Mouse (Mus musculus) common myeloid progenitor, adult 5-6 weeks (primary cell): ENCODE measurements around the gene Vwa5b2. TPM values are rescaled to one million over a fixed set of nuclear protein-coding genes. Genes with fewer than 3 reads are reported as not detected.

Experiments
- ATAC-seq: replicated peaks from 2 replicates; pipeline ENCODE4 v1.8.0; 2016; ENCODE audit warnings: low read depth, mild to moderate bottlenecking, moderate TSS enrichment, inconsistent platforms; ENCODE audit not compliant: poor library complexity, severe bottlenecking
- total RNA-seq: library from RNA; stranded (forward); fragments of 200-1000, 187-1606 nt; gene quantifications from 2 replicates; pipeline ENCODE4 v1.2.3, GENCODE M21; 2017

Vwa5b2 gene
- total RNA-seq, 1 experiment from 2014 or later, result not detected

GRCm38 (mm10) chr16:20651947-20652310, 62.7 kb downstream of the Vwa5b2 start:
- ATAC-seq, result no peak

DNA sequence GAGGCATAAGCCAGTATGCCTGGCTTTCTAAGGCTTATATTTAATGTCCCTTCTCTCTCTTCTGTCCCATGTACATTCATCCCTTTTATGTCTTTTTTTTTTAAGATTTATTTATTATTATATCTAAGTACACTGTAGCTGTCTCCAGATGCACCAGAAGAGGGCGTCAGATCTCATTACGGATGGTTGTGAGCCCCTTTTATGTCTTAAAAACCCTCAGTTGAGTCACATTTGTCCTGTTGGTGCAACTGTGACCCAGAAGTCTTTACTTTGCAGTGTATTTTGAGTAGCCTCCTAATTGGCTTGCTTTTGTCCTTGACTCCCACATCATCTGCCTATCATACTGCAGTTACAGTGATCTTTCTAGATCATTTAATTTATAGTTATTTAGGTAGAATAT, 64.0 kb downstream of the Vwa5b2 start:
- ATAC-seq, result no peak

Other genes starting within 250 kb of the Vwa5b2 start
- 26.6 and 41.7 TPM in 2 replicates for gene Abcc5, start 163.1 kb upstream of the Vwa5b2 start, total RNA-seq
- 90.6 and 98.5 TPM in 2 replicates for gene Eif2b5, start 90.7 kb upstream of the Vwa5b2 start, total RNA-seq
- 4.6 and 6.9 TPM in 2 replicates for gene Dvl3, start 72.5 kb upstream of the Vwa5b2 start, total RNA-seq
- 158 and 165 TPM in 2 replicates for gene Ap2m1, start 54.0 kb upstream of the Vwa5b2 start, total RNA-seq
- 47.9 and 57.6 TPM in 2 replicates for gene Abcf3, start 40.9 kb upstream of the Vwa5b2 start, total RNA-seq
- 6.1 and 12.1 TPM in 2 replicates for gene Eef1akmt4, start 22.1 kb downstream of the Vwa5b2 start, total RNA-seq
- not detected in 2 replicates for gene Gm49333, start 22.1 kb downstream of the Vwa5b2 start, total RNA-seq
- gene Alg3, start 22.3 kb downstream of the Vwa5b2 start, total RNA-seq, result 17.0 and 22.6 TPM in 2 replicates
- not detected in 2 replicates for gene Camk2n2, start 31.8 kb downstream of the Vwa5b2 start, total RNA-seq
- gene Ece2, start 40.4 kb downstream of the Vwa5b2 start, total RNA-seq, result 0.29 TPM in 1 of 2 replicates, not detected in the other
- 190 and 205 TPM in 2 replicates for gene Psmd2, start 62.2 kb downstream of the Vwa5b2 start, total RNA-seq
- 305 and 334 TPM in 2 replicates for gene Eif4g1, start 78.8 kb downstream of the Vwa5b2 start, total RNA-seq
- gene Fam131a, start 103.8 kb downstream of the Vwa5b2 start, total RNA-seq, result not detected in 2 replicates
- gene Polr2h, start 128.2 kb downstream of the Vwa5b2 start, total RNA-seq, result 78.5 and 115 TPM in 2 replicates
- 1.9 and 7.3 TPM in 2 replicates for gene Clcn2, start 128.3 kb downstream of the Vwa5b2 start, total RNA-seq
- not detected in 2 replicates for gene Chrd, start 143.7 kb downstream of the Vwa5b2 start, total RNA-seq
- gene Thpo, start 145.0 kb downstream of the Vwa5b2 start, total RNA-seq, result not detected in 2 replicates